Mouse (Mus musculus) neural tube, embryonic 10.5 days (tissue): ENCODE data around the gene Cryaa.

ENCODE experiments used
- DNase-seq: peaks from one replicate; pipeline ENCODE4 v3.0.0-alpha.2; 2017; ENCODE audit warnings: low spot score; ENCODE audit errors: extremely low spot score

Cryaa gene

DNA sequence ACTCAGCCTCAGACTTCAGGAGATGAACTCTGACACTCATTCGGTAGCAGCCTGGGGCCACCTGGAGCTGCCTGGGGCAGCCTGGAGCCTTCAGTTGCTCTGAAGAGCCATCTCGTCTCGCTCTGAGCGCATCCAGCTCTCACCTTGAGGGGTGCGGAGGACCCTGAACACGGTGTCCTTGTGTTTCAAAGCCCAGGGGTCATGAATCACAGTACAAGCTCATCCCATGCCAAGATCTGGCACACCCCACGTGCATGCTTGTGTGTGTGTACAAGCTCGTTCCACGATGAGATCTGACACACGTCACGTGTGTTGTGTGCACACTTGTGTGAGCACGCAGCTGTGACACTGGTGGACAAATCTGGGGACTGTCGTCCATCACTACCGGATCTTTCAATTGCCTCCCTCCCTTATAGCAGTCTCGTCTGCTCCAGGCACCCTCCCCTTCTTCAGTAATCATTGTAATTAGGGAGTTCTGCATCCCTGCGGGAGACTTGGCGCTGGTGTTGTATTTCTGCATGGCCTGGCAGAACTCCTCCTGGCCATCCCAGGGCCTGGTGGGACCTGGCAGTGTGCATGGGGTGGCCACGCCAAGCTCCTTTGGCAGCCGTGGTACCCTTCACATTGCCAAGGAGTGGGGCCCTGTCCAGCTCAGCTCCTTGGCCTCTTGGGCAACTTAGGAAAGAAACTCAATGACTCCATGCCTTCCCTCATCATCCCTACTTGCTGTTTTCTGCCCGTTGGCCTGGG is 27.8 kb downstream of the Cryaa start:
- DNase-seq: no peak

DNA sequence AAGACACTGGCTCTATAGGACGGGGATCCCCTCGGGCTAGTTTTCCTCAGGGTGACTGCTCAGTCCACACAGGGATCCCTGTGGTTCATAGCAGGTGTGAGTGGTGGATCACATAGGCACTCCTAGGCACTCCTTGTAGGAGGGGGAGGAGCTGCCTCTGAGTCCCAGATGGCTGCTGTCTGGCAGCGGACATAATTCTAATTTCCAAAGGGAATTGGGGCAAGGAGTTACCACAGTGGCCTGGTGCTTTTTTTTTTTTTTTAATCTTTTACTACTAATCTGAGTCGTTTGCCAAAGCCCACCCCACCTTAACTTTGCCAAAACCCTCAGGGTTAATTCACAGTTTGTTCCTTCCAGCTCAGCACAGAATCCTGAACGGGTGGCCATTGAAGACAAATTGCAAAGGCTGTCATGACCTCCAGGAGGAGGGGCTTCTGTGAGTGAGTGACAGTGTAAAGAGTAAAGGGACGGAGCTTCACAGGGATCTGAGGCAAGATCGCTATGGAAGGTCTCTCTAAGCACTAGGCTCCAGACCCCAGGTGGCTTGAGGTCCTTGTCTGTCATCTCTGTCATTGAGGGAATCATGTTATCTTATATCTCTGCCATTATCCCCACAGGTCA is 31.6 kb downstream of the Cryaa start:
- DNase-seq: no peak

DNA sequence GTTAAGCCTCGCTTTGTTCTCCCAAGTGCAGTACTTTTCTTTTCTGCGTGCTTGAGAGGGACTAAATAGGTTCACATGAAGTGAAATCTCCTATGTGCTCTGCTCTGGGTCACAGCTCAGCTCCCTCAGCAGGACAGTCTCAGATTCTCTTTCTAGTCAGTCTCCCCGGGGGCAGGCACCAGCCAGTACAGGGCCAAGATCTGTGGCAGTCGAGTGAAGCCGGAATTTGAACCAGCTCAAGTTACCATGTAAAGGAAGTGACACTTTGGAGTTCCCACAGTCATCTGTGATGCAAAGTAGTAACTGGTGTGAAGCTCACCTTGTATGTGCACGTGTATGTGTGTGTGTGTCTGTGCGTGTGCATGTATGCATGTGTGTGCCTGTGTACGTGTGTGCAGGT is 32.8 kb downstream of the Cryaa start:
- no peak for DNase-seq

DNA sequence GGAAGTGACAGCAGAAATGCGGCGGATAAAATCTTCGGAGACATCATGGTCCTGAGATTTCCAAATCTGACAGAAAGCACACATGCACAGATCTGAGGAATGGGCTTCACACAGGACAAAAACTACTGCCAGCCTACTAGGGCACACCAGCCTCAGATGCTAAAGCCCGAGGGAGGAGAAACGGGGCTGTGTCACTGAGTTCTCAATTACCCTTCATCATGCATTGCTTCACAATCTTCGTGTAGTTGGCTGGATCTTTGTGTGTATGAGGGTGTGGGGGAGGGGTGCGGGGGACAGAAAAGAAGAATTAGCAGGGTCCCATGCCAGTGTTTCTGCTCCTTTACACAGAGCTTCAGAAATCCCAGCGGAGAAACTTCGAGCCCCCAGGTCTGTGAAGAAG is 36.1 kb downstream of the Cryaa start:
- DNase-seq: no peak

DNA sequence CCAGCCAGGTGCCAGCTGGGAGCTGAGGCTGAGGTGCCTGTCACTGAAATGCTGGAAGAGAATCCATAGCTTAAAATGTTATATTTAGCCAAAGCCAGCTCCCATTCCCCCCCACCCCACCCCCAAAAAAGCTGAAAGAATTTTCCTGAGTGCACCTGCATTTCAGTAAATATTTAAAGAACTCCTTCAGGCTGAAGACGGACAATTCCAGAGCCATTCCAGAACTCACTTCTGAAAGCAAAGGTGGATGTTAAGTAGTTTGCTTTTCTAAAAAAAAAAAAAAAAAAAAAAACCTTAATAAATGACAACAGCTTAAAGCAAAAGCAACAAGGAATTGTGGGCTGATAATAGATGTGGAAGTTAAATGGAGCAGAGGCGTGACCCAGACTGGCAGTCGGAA is 36.5 kb downstream of the Cryaa start:
- DNase-seq: no peak

DNA sequence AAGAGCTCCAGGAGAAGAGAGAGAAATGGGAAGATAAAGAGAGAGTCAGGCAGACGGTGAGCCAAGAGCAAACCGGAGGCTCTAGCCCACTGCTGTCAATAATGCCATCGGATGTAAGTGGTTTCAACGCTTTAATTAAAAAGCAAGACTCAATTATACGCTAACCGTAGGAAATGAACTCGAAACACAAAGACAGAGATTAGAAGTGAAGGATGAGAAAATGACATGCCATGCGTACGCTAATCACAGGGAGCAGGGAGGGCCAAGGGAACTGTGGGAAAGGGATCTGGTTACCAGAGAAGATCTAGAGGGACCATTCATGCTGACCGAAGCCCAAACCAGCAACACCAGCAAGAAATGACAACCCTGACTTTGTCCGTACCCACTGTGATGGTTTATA is 37.4 kb downstream of the Cryaa start:
- no peak for DNase-seq

DNA sequence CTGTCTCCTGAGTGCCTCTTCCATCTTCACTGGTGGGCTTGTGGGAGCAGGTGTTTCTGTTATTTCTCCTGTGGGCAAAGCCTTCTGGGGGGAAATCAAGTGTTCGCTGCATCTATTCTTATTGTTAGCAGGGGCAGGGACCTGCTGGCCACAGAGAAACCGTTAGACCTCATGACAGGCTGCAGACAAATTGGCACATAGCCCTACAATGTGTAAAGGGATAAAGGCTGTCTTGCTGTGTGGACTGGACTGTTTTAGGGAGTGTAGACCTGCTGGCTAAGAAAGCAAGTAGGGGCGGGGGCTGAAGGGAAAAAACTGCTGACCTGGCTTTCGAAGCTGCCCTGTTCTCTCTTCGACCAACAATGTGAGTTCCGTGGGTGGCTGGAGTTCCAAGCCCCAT is 44.0 kb downstream of the Cryaa start:
- no peak for DNase-seq

DNA sequence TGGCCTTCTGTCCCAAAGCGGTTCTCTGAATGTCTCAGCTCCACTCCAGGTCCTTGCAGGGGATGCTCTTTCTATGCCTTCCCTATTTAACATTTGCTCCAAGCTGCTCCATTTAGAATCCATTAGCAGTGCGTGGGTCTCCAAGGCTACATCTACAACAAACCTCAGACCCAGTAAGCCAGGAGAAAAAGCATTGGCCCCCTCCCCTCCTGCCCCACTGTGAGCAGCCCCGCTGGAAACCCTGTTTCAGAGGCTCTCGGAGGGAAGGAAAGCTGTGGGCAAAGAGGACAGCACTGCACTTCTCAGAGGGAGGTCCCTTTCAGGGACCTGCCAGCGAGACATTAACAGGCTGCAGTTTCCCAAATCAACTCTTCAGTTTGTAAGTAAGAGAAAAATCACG is 47.8 kb downstream of the Cryaa start:
- no peak for DNase-seq

DNA sequence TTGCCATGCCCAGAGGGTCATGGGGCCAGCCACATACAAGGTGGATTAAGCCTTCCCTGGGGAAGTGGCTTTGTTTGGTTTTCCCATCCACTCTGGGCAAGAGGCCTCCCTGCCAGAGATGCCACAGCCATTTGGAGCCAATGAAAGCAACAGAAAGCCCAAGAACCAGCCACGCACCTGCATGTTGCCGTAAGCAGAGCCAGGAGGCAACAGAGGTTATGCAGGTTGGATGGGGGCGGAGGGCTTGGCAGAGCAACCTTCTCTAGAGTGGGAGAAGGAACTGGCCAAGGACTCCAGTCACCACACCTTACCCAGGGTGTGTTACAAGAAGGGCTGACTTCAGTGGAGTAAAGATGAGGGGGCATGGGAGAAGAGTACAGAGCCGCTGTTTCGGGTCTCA is 48.6 kb downstream of the Cryaa start:
- no peak for DNase-seq

DNA sequence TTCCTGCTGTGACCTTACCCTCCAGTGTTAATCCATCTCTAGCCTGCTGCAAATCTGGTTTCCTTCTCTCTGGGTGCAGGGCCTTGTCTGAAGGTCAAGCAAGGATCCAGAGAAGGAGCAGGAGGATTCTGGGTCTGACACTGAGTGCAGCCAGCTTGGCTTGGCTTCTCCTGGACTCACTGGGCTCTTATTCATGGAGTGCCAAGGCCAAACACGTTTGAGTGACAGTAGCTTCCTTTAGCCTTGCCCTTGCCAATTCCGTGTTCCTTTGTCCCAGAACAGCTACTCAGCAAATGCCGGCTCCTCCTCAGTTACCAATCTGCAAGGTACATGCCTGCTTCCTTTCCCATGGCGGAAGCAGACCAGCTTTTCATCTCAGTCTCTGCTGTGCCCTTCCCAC is 49.6 kb downstream of the Cryaa start:
- DNase-seq: no peak

DNA sequence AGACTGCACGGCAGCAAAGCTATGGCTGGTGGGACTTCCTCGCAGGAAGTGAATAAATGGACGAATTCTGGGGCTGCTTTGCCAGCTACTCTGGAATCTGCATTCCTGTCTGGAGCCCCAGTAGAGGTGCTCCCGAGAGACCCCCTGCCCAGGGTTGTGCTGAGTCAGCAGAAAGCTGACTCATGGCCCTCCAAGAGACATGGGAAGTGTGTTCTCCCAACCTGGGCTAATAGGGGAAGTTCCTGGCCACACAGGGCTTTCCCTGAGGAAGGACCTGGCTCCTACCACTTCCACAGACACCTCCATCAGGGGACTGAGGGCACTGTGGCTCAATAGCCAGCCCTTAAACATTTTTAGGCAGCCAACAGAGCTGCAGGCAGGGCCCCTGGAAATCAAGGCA is 50.4 kb downstream of the Cryaa start:
- DNase-seq: no peak

DNA sequence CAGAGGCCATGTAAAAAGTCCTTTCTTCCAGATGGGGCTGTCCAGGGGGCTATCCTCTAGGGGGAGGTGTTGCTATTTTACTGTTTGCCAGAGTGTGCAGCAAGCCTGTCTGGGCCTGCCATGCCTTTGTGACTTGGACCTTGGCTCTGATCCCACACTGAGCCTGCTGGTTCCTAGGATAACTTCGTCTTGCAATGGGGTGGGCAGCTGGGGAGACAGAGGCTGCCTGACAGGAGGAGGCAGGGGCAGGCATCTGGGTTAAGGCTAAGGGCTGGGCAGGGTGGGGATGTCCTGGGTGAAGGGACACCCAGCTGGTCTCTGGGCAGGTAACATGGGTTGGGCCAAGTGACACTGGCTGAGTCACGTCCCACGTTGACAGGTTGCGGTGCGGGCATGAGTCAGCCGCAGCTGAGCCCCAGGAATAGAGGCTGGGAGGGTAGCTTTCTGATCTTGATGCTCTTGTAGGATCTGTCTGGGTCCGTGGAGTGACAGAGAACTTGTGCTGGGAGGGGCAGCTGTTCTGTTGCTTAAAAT is 51.4 kb downstream of the Cryaa start:
- DNase-seq: no peak

DNA sequence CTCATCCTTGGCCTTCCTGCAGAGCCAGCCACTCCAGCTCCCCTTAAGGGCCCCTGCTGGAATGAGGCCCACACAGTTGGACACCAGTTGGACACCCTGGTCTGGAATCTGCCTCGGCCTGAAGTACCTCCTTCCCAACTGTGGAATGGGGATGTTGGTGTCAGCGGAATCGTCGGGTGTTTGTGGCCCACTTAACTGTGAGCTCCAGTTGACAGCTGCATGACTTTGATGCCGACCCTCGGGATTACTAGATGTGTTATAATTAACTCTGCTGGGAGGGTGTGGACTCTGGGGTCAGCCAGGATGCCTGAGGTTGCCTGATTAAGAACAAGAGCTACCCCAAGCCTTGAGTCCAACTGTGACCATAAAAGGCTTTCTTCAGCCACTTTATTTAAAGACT is 53.4 kb downstream of the Cryaa start:
- DNase-seq: no peak
